Mouse (Mus musculus): ENCODE measurements around the gene Gm47841. TPM values are rescaled to one million over a fixed set of nuclear protein-coding genes. Genes with fewer than 3 reads are reported as not detected.

The Gm47841 gene
- polyA plus RNA-seq, 1 experiment from 2014 or later, result not detected

- no peak for ATAC-seq
- no peak overlapping the region for H3K9ac ChIP-seq (ENCODE audit: low read depth, low read length)
- H3K9me3 ChIP-seq (ENCODE audit: control insufficient read depth, low read length), result peaks cover 5% of the 10 kb centered on the region; the same call in 1 of the 2 replicates
- peak overlapping the region; percentile 64 for H3K4me2 ChIP-seq (ENCODE audit: low read length)
- 15% methylated on average over 88 of the region's 120 CpGs for WGBS
- no peak overlapping the region for H3K27ac ChIP-seq (ENCODE audit: low read depth, low read length)
- H3K36me3 ChIP-seq (ENCODE audit: control insufficient read depth, insufficient read depth, low read length), result no peaks in the 10 kb centered on the region
- H3K27me3 ChIP-seq (replicated peaks; ENCODE audit: control insufficient read depth, insufficient read depth, low read length), result peaks cover 37% of the 10 kb centered on the region
- H3K4me1 ChIP-seq (ENCODE audit: control insufficient read depth, insufficient read depth, low read depth, low read length), result peaks cover 6% of the 10 kb centered on the region; the same call in 1 of the 2 replicates
- peak overlapping the region; percentile 46 for H3K4me3 ChIP-seq (ENCODE audit: low read length)
These were observed 5.6 kb upstream of the Gm47841 start for GRCm38 (mm10) chr15:101052560-101053501.

- WGBS, result 32% methylated on average over 10 of the region's 10 CpGs
- Histone ChIP-seq H3K4me1 (ENCODE audit: control insufficient read depth, insufficient read depth, low read depth, low read length) (peaks cover 10% of the 10 kb centered on the region), H3K27me3 (replicated peaks; ENCODE audit: control insufficient read depth, insufficient read depth, low read length) (peaks cover 42% of the 10 kb centered on the region), H3K4me2 (ENCODE audit: low read length) (no peak overlapping the region), H3K9me3 (ENCODE audit: control insufficient read depth, low read length) (peaks cover 5% of the 10 kb centered on the region; the same call in 1 of the 2 replicates), H3K4me3 (ENCODE audit: low read length) (no peak overlapping the region), H3K27ac (ENCODE audit: low read depth, low read length) (no peak overlapping the region), H3K36me3 (ENCODE audit: control insufficient read depth, insufficient read depth, low read length) (no peaks in the 10 kb centered on the region), H3K9ac (ENCODE audit: low read depth, low read length) (no peak overlapping the region)
- ATAC-seq, result no peak
These were observed 4.7 kb upstream of the Gm47841 start for GRCm38 (mm10) chr15:101051869-101052268.

GRCm38 (mm10) chr15:101048338-101048896 is 1.2 kb upstream of the Gm47841 start:
- H3K4me1 ChIP-seq (ENCODE audit: control insufficient read depth, insufficient read depth, low read depth, low read length), result peaks cover 16% of the 10 kb centered on the region
- peaks cover 5% of the 10 kb centered on the region; the same call in 1 of the 2 replicates for H3K9me3 ChIP-seq (ENCODE audit: control insufficient read depth, low read length)
- H3K4me3 ChIP-seq (ENCODE audit: low read length), result no peak overlapping the region
- H3K4me2 ChIP-seq (ENCODE audit: low read length), result no peak overlapping the region
- whole genome bisulfite sequencing, result 55% methylated on average over 5 of the region's 5 CpGs
- no peak overlapping the region for H3K9ac ChIP-seq (ENCODE audit: low read depth, low read length)
- H3K27ac ChIP-seq (ENCODE audit: low read depth, low read length), result no peak overlapping the region
- no peaks in the 10 kb centered on the region for H3K36me3 ChIP-seq (ENCODE audit: control insufficient read depth, insufficient read depth, low read length)
- no peak for ATAC-seq
- peaks cover 40% of the 10 kb centered on the region for H3K27me3 ChIP-seq (replicated peaks; ENCODE audit: control insufficient read depth, insufficient read depth, low read length)

- peaks cover 27% of the 10 kb centered on the region for H3K27me3 ChIP-seq (replicated peaks; ENCODE audit: control insufficient read depth, insufficient read depth, low read length)
These were observed 537 bp downstream of the Gm47841 start for GRCm38 (mm10) chr15:101046527-101047193.

GRCm38 (mm10) chr15:101046039-101046526 is 1.1 kb downstream of the Gm47841 start:
- ATAC-seq, result peak; percentile 51
- 3% methylated on average over 29 of the region's 43 CpGs for WGBS

More at GRCm38 (mm10) chr15:101046527-101047193, 537 bp downstream of the Gm47841 start:
- H3K4me2 ChIP-seq (ENCODE audit: low read length), result peak overlapping the region; percentile 95
- no peaks in the 10 kb centered on the region for H3K36me3 ChIP-seq (ENCODE audit: control insufficient read depth, insufficient read depth, low read length)
- peak; percentile 62 for ATAC-seq
- no peaks in the 10 kb centered on the region for H3K9me3 ChIP-seq (ENCODE audit: control insufficient read depth, low read length)
- no peak overlapping the region for H3K27ac ChIP-seq (ENCODE audit: low read depth, low read length)
- under 1% methylated on average over 37 of the region's 77 CpGs for WGBS
- peaks cover 16% of the 10 kb centered on the region for H3K4me1 ChIP-seq (ENCODE audit: control insufficient read depth, insufficient read depth, low read depth, low read length)
- peak overlapping the region; percentile 53 for H3K4me3 ChIP-seq (ENCODE audit: low read length)
- peak overlapping the region; percentile 70 for H3K9ac ChIP-seq (ENCODE audit: low read depth, low read length)

GRCm38 (mm10) chr15:101044531-101044930 is 2.7 kb downstream of the Gm47841 start:
- WGBS, result 45% methylated on average over 6 of the region's 6 CpGs
- Histone ChIP-seq H3K27ac (ENCODE audit: low read depth, low read length) (no peak overlapping the region), H3K4me1 (ENCODE audit: control insufficient read depth, insufficient read depth, low read depth, low read length) (peaks cover 16% of the 10 kb centered on the region), H3K9me3 (ENCODE audit: control insufficient read depth, low read length) (no peaks in the 10 kb centered on the region), H3K36me3 (ENCODE audit: control insufficient read depth, insufficient read depth, low read length) (peaks cover 10% of the 10 kb centered on the region; the same call in 1 of the 2 replicates), H3K27me3 (replicated peaks; ENCODE audit: control insufficient read depth, insufficient read depth, low read length) (peaks cover 26% of the 10 kb centered on the region), H3K4me2 (ENCODE audit: low read length) (no peak overlapping the region), H3K9ac (ENCODE audit: low read depth, low read length) (no peak overlapping the region), H3K4me3 (ENCODE audit: low read length) (no peak overlapping the region)
- no peak for ATAC-seq

More at GRCm38 (mm10) chr15:101046039-101046526, 1.1 kb downstream of the Gm47841 start:
- Histone ChIP-seq H3K4me1 (ENCODE audit: control insufficient read depth, insufficient read depth, low read depth, low read length) (peaks cover 16% of the 10 kb centered on the region), H3K9ac (ENCODE audit: low read depth, low read length) (peak overlapping the region; percentile 70), H3K4me3 (ENCODE audit: low read length) (peak overlapping the region; percentile 53), H3K27ac (ENCODE audit: low read depth, low read length) (no peak overlapping the region), H3K9me3 (ENCODE audit: control insufficient read depth, low read length) (no peaks in the 10 kb centered on the region), H3K27me3 (replicated peaks; ENCODE audit: control insufficient read depth, insufficient read depth, low read length) (peaks cover 26% of the 10 kb centered on the region), H3K4me2 (ENCODE audit: low read length) (peak overlapping the region; percentile 95), H3K36me3 (ENCODE audit: control insufficient read depth, insufficient read depth, low read length) (no peaks in the 10 kb centered on the region)

GRCm38 (mm10) chr15:101042613-101043012 is 4.6 kb downstream of the Gm47841 start:
- Histone ChIP-seq H3K4me1 (ENCODE audit: control insufficient read depth, insufficient read depth, low read depth, low read length) (peaks cover 16% of the 10 kb centered on the region), H3K4me3 (ENCODE audit: low read length) (no peak overlapping the region), H3K36me3 (ENCODE audit: control insufficient read depth, insufficient read depth, low read length) (peaks cover 10% of the 10 kb centered on the region; the same call in 1 of the 2 replicates), H3K27ac (ENCODE audit: low read depth, low read length) (no peak overlapping the region), H3K9me3 (ENCODE audit: control insufficient read depth, low read length) (no peaks in the 10 kb centered on the region), H3K27me3 (replicated peaks; ENCODE audit: control insufficient read depth, insufficient read depth, low read length) (peaks cover 18% of the 10 kb centered on the region), H3K4me2 (ENCODE audit: low read length) (no peak overlapping the region), H3K9ac (ENCODE audit: low read depth, low read length) (no peak overlapping the region)
- 31% methylated on average over 6 of the region's 6 CpGs for WGBS
- ATAC-seq, result no peak

GRCm38 (mm10) chr15:101041966-101042365 is 5.2 kb downstream of the Gm47841 start:
- no peak for ATAC-seq
- Histone ChIP-seq H3K27me3 (replicated peaks; ENCODE audit: control insufficient read depth, insufficient read depth, low read length) (peaks cover 16% of the 10 kb centered on the region), H3K9ac (ENCODE audit: low read depth, low read length) (no peak overlapping the region), H3K9me3 (ENCODE audit: control insufficient read depth, low read length) (no peaks in the 10 kb centered on the region), H3K36me3 (ENCODE audit: control insufficient read depth, insufficient read depth, low read length) (peaks cover 11% of the 10 kb centered on the region; the same call in 1 of the 2 replicates), H3K27ac (ENCODE audit: low read depth, low read length) (no peak overlapping the region), H3K4me1 (ENCODE audit: control insufficient read depth, insufficient read depth, low read depth, low read length) (peaks cover 12% of the 10 kb centered on the region), H3K4me3 (ENCODE audit: low read length) (no peak overlapping the region), H3K4me2 (ENCODE audit: low read length) (no peak overlapping the region)
- 77% methylated on average over 6 of the region's 6 CpGs for WGBS

All from hindbrain, embryonic 16.5 days (tissue).